ENCODE assay signal across 26 mouse cellular contexts in the genomic region with DNA sequence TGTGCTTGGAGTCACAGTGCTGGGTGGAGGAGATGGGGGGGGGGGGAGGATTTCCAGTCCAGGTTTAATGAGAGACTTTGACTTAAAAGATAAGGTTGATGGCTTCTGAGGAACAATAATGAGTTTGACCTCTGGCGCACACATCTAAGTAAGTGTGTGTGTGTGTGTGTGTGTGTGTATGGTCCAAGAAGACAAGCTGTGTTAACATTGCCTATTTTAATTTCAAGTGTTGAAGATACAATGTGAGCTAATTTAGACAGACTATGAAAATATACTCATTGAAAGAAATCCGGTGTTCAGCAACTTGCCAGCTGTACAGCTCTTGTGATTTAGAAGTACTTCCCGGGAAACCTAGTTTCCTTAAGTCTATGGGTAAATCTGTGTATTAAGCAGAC.
"Had no signal": no experiment of that assay in that cellular context is flagged by ENCODE, and none has a peak within 500 bp of the region (broad histone marks: within the 10 kb centered on the region; RNA-seq: fewer than 3 reads in every experiment).

No protein-coding gene starts in this region.

- ATAC-seq: forebrain, postnatal 0 days; hindbrain, postnatal 0 days; intestine, embryonic 16.5 days had no signal

- DNase-seq: forebrain, postnatal 0 days; gastrocnemius, postnatal 14 days; gastrocnemius, postnatal 36 days; heart, adult 11 months; heart, adult 2 months; heart, postnatal 14 days; heart, postnatal 36 days; kidney, adult 11 months; kidney, adult 2 months; kidney, adult 9 months; kidney, postnatal 14 days; kidney, postnatal 36 days; layer of hippocampus, adult 9-11 months; layer of hippocampus, postnatal 36 days; left cerebral cortex, postnatal 4 days had no signal

- H3K9ac ChIP-seq: forebrain, postnatal 0 days; heart, embryonic 13.5 days; heart, embryonic 15.5 days; hindbrain, embryonic 13.5 days; hindbrain, embryonic 15.5 days; kidney, embryonic 15.5 days; limb, embryonic 13.5 days; limb, embryonic 15.5 days had no signal

- H3K36me3 ChIP-seq: heart, embryonic 13.5 days; heart, embryonic 15.5 days; hindbrain, embryonic 13.5 days; hindbrain, embryonic 15.5 days; kidney, embryonic 15.5 days; limb, embryonic 13.5 days; limb, embryonic 15.5 days had no signal

- H3K27ac ChIP-seq: heart, adult 2 months; heart, embryonic 13.5 days; heart, embryonic 15.5 days; hindbrain, embryonic 13.5 days; hindbrain, embryonic 15.5 days; hindbrain, postnatal 0 days; kidney, embryonic 15.5 days; kidney, postnatal 0 days; limb, embryonic 13.5 days; limb, embryonic 15.5 days had no signal

- H3K27me3 ChIP-seq: heart, embryonic 13.5 days; heart, embryonic 15.5 days; hindbrain, embryonic 13.5 days; hindbrain, embryonic 15.5 days; kidney, embryonic 15.5 days; limb, embryonic 13.5 days; limb, embryonic 15.5 days had no signal

- H3K4me2 ChIP-seq: heart, embryonic 11.5 days; heart, embryonic 13.5 days; heart, embryonic 15.5 days; hindbrain, embryonic 13.5 days; hindbrain, embryonic 15.5 days; kidney, embryonic 15.5 days; limb, embryonic 13.5 days; limb, embryonic 15.5 days had no signal

- H3K4me1 ChIP-seq: heart, embryonic 13.5 days; heart, embryonic 15.5 days; hindbrain, embryonic 13.5 days; hindbrain, embryonic 15.5 days; kidney, embryonic 15.5 days; limb, embryonic 13.5 days; limb, embryonic 15.5 days had no signal

- H3K9me3 ChIP-seq: heart, embryonic 13.5 days; heart, embryonic 15.5 days; hindbrain, embryonic 13.5 days; hindbrain, embryonic 15.5 days; kidney, embryonic 15.5 days; limb, embryonic 13.5 days; limb, embryonic 15.5 days had no signal

- H3K4me3 ChIP-seq: heart, adult 2 months; heart, embryonic 13.5 days; heart, embryonic 15.5 days; hindbrain, embryonic 13.5 days; hindbrain, embryonic 15.5 days; kidney, embryonic 15.5 days; limb, embryonic 13.5 days; limb, embryonic 15.5 days had no signal
